Mouse (Mus musculus) effector memory CD4-positive, alpha-beta T cell, adult 7 months (primary cell): ENCODE data around the gene Tmbim6. TPM values are rescaled to one million over a fixed set of nuclear protein-coding genes. Genes with fewer than 3 reads are reported as not detected.

Experiments used
- polyA plus RNA-seq: library from polyadenylated mRNA; unstranded; fragments of 100-300 nt; shearing (Covaris generic); gene quantifications from one replicate; pipeline ENCODE4 v1.2.1, GENCODE M21; 2017

Gene Tmbim6
- 142 TPM for polyA plus RNA-seq

GRCm38 (mm10) chr15:99392486-99393385 is at the start of gene Tmbim6:
Tmbim6 (plus strand) TSS chr15:99392882.

GRCm38 (mm10) chr15:99370259-99370691 is 22.4 kb upstream of the Tmbim6 start, which contains the start of gene Fmnl3:
Fmnl3 (minus strand) TSS chr15:99370482.

GRCm38 (mm10) chr15:99457606-99458401 is 65.1 kb downstream of the Tmbim6 start, which contains the start of gene Nckap5l:
Nckap5l (minus strand) TSS chr15:99457748.

Other genes starting within 250 kb of the Tmbim6 start
- gene Kcnh3, start 168.0 kb upstream of the Tmbim6 start, polyA plus RNA-seq, result 1.5 TPM
- gene Mcrs1, start 140.9 kb upstream of the Tmbim6 start, polyA plus RNA-seq, result 71.0 TPM
- 12.8 TPM for gene Prpf40b, start 97.8 kb upstream of the Tmbim6 start, polyA plus RNA-seq
- gene Fam186b, start 97.0 kb upstream of the Tmbim6 start, polyA plus RNA-seq, result 0.20 TPM
- gene Fmnl3, start 22.4 kb upstream of the Tmbim6 start, polyA plus RNA-seq, result 24.9 TPM
- 8.0 TPM for gene Nckap5l, start 64.9 kb downstream of the Tmbim6 start, polyA plus RNA-seq
- 10.3 TPM for gene Bcdin3d, start 81.8 kb downstream of the Tmbim6 start, polyA plus RNA-seq
- not detected for gene Faim2, start 135.3 kb downstream of the Tmbim6 start, polyA plus RNA-seq
- gene Aqp2, start 186.2 kb downstream of the Tmbim6 start, polyA plus RNA-seq, result not detected
- not detected for gene Aqp5, start 197.9 kb downstream of the Tmbim6 start, polyA plus RNA-seq
- not detected for gene Aqp6, start 208.5 kb downstream of the Tmbim6 start, polyA plus RNA-seq